Comparison of ENCODE assay signal across 8 mouse cellular contexts in genomic region chr11:98968716-98969495, GRCm38 (mm10). TPM values are rescaled to one million over a fixed set of nuclear protein-coding genes. Genes with fewer than 3 reads are reported as not detected.
DNase-seq lines count a peak whose midpoint lies in the region; ATAC-seq lines count a peak whose summit lies in the region.

No protein-coding gene starts in this region.

- peaks cover 60% of the 10 kb centered on the region for H3K4me1 ChIP-seq in liver, embryonic 12.5 days
- peaks cover 71% of the 10 kb centered on the region for H3K4me1 ChIP-seq in stomach, embryonic 16.5 days (ENCODE audit: control insufficient read depth, insufficient read depth, low read length)

- peak overlapping the region; percentile 30; the same call in 1 of the 2 replicates for H3K4me2 ChIP-seq in liver, embryonic 12.5 days
- H3K4me2 ChIP-seq in stomach, embryonic 16.5 days (ENCODE audit: low read depth, low read length): peak overlapping the region; percentile 28

- peaks cover 52% of the 10 kb centered on the region for H3K36me3 ChIP-seq in liver, embryonic 12.5 days
- peaks cover 30% of the 10 kb centered on the region for H3K36me3 ChIP-seq in stomach, embryonic 16.5 days (ENCODE audit: control insufficient read depth, insufficient read depth, low read length)

- peak; percentile 17 for DNase-seq in kidney, adult 9 months
- no peak for DNase-seq in kidney, adult 18-20 months
- DNase-seq in embryo, embryonic 11.5 days (ENCODE audit: low read depth, low spot score): peak; percentile 81
- DNase-seq in forelimb bud, embryonic 11.5 days (ENCODE audit: low read depth, low spot score): peak; percentile 62
- no peak for DNase-seq in gastrocnemius, adult 18-20 months (ENCODE audit: low spot score)

- peaks cover 76% of the 10 kb centered on the region for H3K27me3 ChIP-seq in liver, embryonic 12.5 days (replicated peaks)
- H3K27me3 ChIP-seq in stomach, embryonic 16.5 days (ENCODE audit: control insufficient read depth, insufficient read depth, low read length): no peaks in the 10 kb centered on the region

- ATAC-seq in liver, embryonic 12.5 days: no peak
- no peak for ATAC-seq in stomach, embryonic 16.5 days (ENCODE audit: insufficient read depth, low FRiP score)
- ATAC-seq in activated CD4-positive, CD25-positive, alpha-beta regulatory T cell, adult 4 months: no peak

- H3K9ac ChIP-seq in liver, embryonic 12.5 days: no peak overlapping the region
- H3K9ac ChIP-seq in stomach, embryonic 16.5 days (ENCODE audit: low read length): peak overlapping the region; percentile 2; the same call in 1 of the 2 replicates

- no peak overlapping the region for H3K27ac ChIP-seq in liver, embryonic 12.5 days
- H3K27ac ChIP-seq in stomach, embryonic 16.5 days (ENCODE audit: low read length): peak overlapping the region; percentile 69

- H3K4me3 ChIP-seq in liver, embryonic 12.5 days: no peak overlapping the region
- no peak overlapping the region for H3K4me3 ChIP-seq in stomach, embryonic 16.5 days (replicated peaks; ENCODE audit: low read length)

- no peaks in the 10 kb centered on the region for H3K9me3 ChIP-seq in liver, embryonic 12.5 days (replicated peaks)
- H3K9me3 ChIP-seq in stomach, embryonic 16.5 days (replicated peaks; ENCODE audit: control insufficient read depth, low read length): no peaks in the 10 kb centered on the region

- WGBS in liver, embryonic 12.5 days (ENCODE audit: insufficient replicate concordance): 11% methylated on average over 20 of the region's 20 CpGs
- 10% methylated on average over 20 of the region's 20 CpGs for WGBS in stomach, embryonic 16.5 days

RNA-seq across cellular contexts. Expression of gene Gjd3, which starts 13.9 kb away (rescaled TPM):
- polyA plus RNA-seq in liver, embryonic 12.5 days (2016; fragmentation: Nextera tagmentation; extraction: Ambion mirVana): not detected in 2 replicates
- 0.44 TPM in 1 of 2 replicates, not detected in the other for polyA plus RNA-seq in stomach, embryonic 16.5 days (2015; fragmentation: Nextera tagmentation; extraction: Ambion mirVana)
- total RNA-seq in gastrocnemius, adult 18-20 months (2021): not detected
- polyA plus RNA-seq in activated CD4-positive, CD25-positive, alpha-beta regulatory T cell, adult 4 months (2017; shearing (Covaris generic)): under 1 TPM in 1 of 2 experiments, not detected in 1; 0.41 TPM

RNA-seq across cellular contexts. Expression of gene Rara, which starts 41.3 kb away (rescaled TPM):
- 6.8 and 7.1 TPM in 2 replicates for polyA plus RNA-seq in liver, embryonic 12.5 days (2016; fragmentation: Nextera tagmentation; extraction: Ambion mirVana)
- polyA plus RNA-seq in stomach, embryonic 16.5 days (2015; fragmentation: Nextera tagmentation; extraction: Ambion mirVana): 28.8 and 30.1 TPM in 2 replicates
- total RNA-seq in gastrocnemius, adult 18-20 months (2021): 10 to 100 TPM; 12.9 to 13.2 TPM
- polyA plus RNA-seq in activated CD4-positive, CD25-positive, alpha-beta regulatory T cell, adult 4 months (2017; shearing (Covaris generic)): 10 to 100 TPM in 1 of 2 experiments, 1 to 10 TPM in 1; 9.0 to 13.7 TPM

RNA-seq across cellular contexts. Expression of gene Top2a, which starts 55.1 kb away (rescaled TPM):
- 249 and 261 TPM in 2 replicates for polyA plus RNA-seq in liver, embryonic 12.5 days (2016; fragmentation: Nextera tagmentation; extraction: Ambion mirVana)
- 186 and 188 TPM in 2 replicates for polyA plus RNA-seq in stomach, embryonic 16.5 days (2015; fragmentation: Nextera tagmentation; extraction: Ambion mirVana)
- total RNA-seq in gastrocnemius, adult 18-20 months (2021): under 1 TPM; 0.09 to 0.21 TPM
- polyA plus RNA-seq in activated CD4-positive, CD25-positive, alpha-beta regulatory T cell, adult 4 months (2017; shearing (Covaris generic)): 100 to 1,000 TPM; 118 to 121 TPM

Comparison
In these comparisons a context has a peak if more than half of its experiments do, and no peak if none do; other contexts are left out.
1. DNase-seq: peak in kidney, adult 9 months (single experiment), embryo, embryonic 11.5 days (single experiment) and forelimb bud, embryonic 11.5 days (single experiment); none in kidney, adult 18-20 months (single experiment) and gastrocnemius, adult 18-20 months (single experiment).